Mouse (Mus musculus) large intestine, adult 2 months (tissue): ENCODE measurements around the gene Pard3b. TPM values are rescaled to one million over a fixed set of nuclear protein-coding genes. Genes with fewer than 3 reads are reported as not detected.

Experiments
- DNase-seq: peaks from one replicate; pipeline ENCODE4 v3.0.0-alpha.2; 2012; ENCODE audit warnings: low read depth, low spot score
- WGBS: fragments of 180-500 bp; shearing (Covaris S2); methylation state at CpG from one replicate; pipeline ENCODE4 v1.1.7; 2018; 5-methylcytosine and 5-hydroxymethylcytosine counted together
- polyA plus RNA-seq: library from polyadenylated mRNA; depleted of rRNA; stranded (reverse); fragments of >200 nt; gene quantifications from 2 replicates; pipeline ENCODE4 v1.2.3, GENCODE M21; 2012

The Pard3b gene
- polyA plus RNA-seq, 1 experiment: 1.9 TPM

DNA sequence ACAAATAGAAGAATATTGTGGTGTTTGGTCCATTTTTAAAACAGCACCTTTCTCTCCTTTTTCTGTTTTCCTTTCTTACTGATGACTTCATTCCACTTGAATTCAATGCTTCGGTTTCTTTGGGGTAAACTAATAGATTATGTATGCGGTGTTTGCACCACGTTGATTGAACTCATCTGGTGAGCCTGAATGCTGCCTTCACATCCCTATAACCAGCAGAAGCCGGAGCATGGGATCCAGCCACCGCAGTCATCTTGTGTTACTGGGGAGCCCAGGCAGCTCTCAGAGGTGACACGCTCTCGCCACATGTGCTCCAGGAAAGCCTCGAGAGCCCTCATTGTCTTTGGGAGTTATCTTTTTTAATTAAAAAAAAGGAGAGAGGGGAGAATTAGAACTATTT lies 891.3 kb downstream of the Pard3b start:
- no peak for DNase-seq
- 93% methylated on average over 8 of the region's 8 CpGs for WGBS

DNA sequence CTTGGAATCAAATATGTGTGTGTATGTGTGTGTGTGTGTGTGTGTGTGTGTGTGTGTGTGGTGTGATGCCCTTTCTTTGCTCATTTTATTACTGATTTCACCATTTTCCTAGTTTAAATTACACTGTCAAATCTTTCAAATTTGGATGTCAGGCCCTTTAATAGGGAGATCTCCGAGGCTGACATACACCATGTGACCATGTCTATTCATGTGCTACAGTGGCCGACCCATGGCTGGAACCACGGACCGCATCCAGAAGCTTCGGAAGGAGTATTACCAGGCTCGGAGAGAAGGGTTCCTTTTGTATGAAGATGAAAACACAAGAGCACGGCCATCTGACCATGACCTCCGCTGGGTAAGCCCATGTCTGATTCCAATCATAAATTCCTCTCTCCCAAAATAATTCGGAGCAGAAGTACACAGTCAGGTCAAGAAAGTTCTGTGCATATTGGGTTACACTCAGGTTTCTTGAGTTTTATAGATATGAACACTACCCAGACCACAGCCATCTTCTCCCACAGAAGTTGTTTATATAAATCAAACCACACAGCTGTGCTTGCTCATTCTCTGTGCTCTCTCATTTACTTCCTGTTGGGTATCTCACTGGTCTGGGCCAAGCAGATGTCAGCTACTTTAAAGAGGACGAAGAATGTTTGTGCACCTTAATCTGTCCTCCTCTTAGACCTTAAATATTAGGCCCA lies 894.0 kb downstream of the Pard3b start:
- DNase-seq: no peak
- 78% methylated on average over 10 of the region's 10 CpGs for WGBS

- no peak for DNase-seq
- 85% methylated on average over 4 of the region's 4 CpGs for WGBS
Measured at GRCm38 (mm10) chr1:62548953-62549352, 910.3 kb downstream of the Pard3b start.

DNA sequence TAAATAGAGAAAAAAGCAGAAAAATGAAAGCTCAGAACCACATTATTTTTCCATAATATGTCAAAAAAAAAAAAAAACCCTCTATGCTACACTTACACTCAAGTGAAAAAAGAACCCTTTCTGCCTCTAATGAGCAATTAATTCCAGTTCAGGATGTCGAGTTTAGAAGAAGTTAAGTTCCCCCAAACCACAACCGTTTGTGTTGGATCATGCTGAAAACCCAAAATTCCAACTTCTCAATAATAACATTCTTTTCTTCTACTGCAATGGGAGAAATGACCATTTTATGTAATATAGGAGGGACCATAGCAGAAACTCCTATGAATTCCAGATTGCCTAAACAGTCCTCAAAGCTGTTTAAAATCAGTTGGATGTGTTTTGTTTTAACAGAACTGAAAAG lies 911.9 kb downstream of the Pard3b start:
- no peak for DNase-seq
- 75% methylated on average over 2 of the region's 2 CpGs for WGBS

DNA sequence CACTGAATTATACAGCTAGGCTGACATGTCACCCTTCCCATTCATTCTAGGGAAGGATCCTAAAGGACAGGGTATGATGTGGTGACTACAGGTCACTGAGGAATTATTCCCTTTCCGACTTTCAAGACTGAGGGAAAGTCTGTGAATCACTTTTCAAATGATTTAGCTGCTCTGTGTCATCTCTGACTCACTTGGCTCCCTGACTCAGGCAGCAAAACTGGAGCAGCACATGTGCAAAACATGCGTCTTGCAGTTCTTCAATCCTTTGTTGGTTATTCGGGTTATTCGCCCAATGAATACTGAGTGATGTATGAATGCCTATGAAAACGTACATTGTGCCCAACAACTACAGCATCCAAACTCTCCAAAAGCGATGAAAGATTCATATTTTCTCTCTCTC lies 912.9 kb downstream of the Pard3b start:
- DNase-seq: no peak
- 84% methylated on average over 6 of the region's 6 CpGs for WGBS

DNA sequence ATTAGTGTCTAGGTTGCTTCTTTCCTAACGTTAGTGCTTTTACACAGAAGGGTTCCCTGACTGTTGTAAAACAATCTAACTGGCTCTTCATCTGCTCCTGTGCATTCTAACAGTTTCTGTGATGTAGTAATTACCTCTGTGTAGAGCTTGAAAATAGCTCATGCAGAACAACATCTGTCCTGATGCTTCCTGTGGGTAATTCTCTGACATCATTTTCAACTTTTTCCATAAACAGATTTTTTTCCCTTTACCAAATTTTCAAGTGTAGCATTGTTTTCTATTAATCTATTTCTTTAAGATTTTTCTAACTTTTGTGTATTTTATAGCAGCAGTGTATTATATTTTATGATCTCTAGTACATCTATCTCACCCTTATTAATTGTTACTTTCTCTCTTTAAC lies 917.2 kb downstream of the Pard3b start:
- 29% methylated on average over 1 of the region's 1 CpGs for WGBS
- no peak for DNase-seq

GRCm38 (mm10) chr1:62562987-62563386 lies 924.4 kb downstream of the Pard3b start:
- WGBS: 95% methylated on average over 7 of the region's 7 CpGs
- no peak for DNase-seq

DNA sequence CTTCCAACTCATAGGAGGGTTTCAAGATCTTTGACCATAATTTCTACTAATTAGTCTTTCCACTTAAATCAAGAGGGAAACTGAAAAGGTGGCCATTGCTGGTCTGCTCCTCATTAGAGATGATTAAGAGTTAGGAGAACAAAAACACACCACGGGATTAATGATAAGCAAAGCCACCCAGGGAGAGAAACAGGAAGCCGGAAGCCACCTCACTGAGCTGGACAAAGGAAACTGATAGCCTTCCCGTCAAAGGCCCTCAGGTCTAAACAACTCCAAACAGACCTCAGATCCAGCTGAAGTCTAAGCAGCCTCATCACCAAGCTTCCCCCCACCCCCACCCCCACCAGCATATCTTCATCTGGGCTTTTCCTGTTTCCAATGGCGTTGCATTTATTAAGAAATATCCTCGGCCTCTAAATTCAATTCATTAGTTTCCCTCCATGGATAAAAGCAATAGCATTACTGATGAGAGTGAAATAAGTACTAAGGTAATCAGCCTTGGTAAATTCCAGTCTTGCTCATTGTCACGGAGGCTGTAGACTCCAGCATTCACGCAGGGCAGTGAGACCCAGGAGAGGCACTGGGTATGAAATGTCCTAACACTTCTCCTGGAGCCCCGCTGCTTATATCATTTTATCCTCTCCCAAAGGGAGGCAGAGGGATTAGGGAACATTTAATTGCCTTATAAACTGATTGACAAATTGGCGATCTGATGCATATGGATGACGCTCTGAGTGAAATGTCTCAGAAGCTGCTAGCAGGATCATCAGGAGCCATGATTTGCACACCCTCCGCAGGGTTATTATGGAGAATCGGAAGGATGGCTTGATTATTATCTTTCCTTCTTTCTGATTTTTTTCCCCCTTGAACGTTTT lies 925.9 kb downstream of the Pard3b start:
- 82% methylated on average over 13 of the region's 13 CpGs for WGBS
- no peak for DNase-seq

DNA sequence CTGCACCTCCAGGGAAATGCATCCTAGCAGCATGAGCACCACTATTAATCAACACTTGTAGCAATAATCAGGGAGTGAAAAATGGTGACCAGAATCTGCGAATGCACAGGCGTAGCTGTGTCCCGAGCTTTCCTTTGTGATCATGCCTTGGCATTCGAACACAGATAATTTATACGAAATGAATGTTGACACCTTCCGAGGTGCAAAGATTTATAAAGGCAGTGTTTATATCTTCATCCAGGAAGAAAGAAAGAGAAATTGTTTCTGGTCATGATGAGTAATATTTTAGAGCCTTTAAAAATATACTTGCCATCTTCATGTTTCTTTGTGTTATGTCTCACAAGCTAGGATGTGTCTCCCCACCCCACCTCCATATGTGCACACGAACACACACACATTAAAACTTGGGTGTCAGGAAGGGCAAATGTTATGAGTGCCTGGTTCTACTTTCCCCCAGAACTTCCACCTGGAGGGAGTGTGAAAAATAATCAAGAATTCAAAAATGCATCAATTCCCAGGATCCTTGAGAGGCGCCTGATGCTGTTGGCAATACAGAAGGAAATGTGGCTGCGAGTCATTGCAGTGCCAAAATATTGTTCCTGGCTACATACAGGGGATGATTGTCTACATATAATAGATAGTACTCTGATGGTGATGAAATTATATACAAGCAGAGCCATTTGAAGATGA lies 926.6 kb downstream of the Pard3b start:
- WGBS: 91% methylated on average over 9 of the region's 9 CpGs

DNA sequence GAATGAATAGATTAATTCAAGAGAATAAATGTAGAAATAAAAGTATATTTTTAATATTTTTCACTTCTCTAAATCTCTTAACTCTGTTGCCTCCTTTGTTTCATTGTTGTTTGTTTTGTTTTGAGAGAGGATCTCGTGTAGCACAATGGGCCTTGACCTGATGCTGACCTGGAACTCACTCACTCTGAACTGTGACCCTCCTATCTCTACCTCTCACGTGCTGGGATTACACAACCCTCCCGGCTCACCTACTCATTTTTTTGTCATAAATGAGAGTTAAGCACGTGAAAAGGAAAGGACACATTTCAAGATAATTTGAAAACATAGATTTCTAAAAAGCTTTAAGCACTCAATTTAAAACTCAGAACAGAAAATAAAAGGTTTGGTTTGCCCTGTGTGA lies 928.0 kb downstream of the Pard3b start:
- 31% methylated on average over 4 of the region's 4 CpGs for WGBS
- DNase-seq: no peak

More for the DNA sequence above, 926.6 kb downstream of the Pard3b start:
- no peak for DNase-seq

- DNase-seq: no peak
- WGBS: 65% methylated on average over 3 of the region's 3 CpGs
Measured at GRCm38 (mm10) chr1:62576939-62577590, 938.4 kb downstream of the Pard3b start.

DNA sequence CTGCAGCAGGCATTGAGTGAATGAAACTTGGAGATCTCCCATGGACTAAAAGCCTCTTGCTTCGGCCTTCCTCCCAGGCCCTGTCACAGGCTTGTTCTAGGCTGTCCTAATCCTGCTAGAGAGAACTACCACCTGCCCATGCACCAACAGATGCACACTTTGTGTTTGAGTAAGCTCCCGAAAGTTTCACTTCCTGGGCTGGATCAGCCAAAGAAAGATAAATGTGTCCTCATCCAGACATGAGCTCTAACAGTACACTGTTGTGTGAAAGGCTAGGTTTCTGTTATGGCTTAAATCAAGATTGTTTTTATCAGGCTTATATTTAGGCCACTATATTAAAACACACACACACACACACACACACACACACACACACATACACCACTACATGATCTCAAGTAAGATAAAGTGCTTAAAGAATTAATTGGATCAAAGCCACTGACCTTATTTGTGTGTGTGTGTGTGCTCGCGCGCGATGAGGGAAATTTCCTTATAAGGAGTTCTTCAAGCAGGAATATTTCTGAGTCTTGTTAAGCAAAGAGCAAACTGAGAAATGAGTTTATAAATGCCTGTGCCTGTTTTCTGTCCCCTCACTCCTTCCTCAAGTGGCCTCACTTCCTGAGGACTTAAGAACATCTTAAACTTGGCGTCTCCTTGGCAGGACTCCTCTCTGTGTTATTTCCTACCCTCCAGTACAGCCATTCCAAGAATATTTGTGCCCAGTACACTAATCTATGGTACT lies 940.6 kb downstream of the Pard3b start:
- DNase-seq: no peak
- WGBS: 69% methylated on average over 7 of the region's 7 CpGs

- DNase-seq: no peak
- WGBS: 64% methylated on average over 4 of the region's 4 CpGs
Measured at GRCm38 (mm10) chr1:62580314-62580935, 941.8 kb downstream of the Pard3b start.

DNA sequence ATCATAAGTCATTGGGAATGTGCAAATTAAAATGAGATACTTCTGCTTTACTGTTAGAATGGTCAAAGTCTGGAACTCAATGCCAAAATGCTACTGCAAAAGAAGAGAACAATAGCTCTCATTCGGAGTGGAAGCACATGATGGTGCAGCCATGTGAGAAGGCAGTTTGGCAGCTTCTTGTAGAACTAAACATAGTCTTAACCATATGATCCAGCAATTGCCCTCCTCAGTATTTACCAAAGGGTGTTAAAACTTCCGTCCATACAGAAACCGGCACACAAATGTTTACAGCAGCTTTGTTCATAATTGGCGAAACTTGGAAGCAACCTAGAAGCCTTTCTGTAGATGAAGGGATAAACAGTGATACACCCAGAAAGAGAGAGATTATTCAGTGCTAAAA lies 943.9 kb downstream of the Pard3b start:
- WGBS: 26% methylated on average over 4 of the region's 4 CpGs
- DNase-seq: peak; percentile 6

- WGBS: 97% methylated on average over 6 of the region's 6 CpGs
- no peak for DNase-seq
Measured at GRCm38 (mm10) chr1:62587536-62587935, 948.9 kb downstream of the Pard3b start.

DNA sequence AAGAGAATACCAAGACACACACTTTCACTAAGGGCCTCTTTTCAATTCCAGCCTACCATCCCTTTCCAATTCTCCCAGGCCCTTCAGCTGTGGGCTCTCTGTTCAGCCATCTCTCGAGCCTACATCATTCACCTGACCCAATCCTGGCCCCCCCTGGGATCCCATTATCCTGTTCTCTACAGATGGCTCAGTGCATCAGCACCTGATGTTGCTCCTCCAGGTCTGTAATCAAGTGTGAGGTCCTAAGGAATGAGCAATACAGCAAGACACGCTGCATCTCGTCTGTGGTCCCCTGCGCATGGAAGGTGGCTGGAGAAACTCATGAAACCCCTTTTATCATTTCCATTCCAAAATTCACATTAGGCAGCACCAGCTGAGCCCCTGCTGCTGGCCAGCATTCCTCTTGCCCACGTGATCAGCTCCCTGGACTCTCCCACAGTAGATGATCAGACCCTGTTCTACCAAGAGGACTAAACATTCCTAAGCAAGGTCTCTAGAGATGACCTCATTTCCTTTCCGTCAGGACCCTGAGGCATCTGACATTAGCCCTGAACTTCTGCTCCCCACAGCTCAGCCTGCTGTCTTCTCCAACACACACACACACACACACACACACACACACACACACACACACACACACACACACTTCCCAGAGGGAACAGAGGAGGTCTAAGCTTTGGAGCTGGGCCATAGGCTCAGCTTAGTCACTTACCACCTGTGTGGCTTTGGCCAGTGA lies 952.8 kb downstream of the Pard3b start:
- 74% methylated on average over 6 of the region's 6 CpGs for WGBS
- DNase-seq: no peak

- peak; percentile 11 for DNase-seq
- 16% methylated on average over 3 of the region's 3 CpGs for WGBS
Measured at GRCm38 (mm10) chr1:62595401-62595800, 956.8 kb downstream of the Pard3b start.

- 90% methylated on average over 5 of the region's 5 CpGs for WGBS
- no peak for DNase-seq
Measured at GRCm38 (mm10) chr1:62597751-62598400, 959.3 kb downstream of the Pard3b start.
